Mouse (Mus musculus): ENCODE results near the gene Asb18.

Gene Asb18

DNA sequence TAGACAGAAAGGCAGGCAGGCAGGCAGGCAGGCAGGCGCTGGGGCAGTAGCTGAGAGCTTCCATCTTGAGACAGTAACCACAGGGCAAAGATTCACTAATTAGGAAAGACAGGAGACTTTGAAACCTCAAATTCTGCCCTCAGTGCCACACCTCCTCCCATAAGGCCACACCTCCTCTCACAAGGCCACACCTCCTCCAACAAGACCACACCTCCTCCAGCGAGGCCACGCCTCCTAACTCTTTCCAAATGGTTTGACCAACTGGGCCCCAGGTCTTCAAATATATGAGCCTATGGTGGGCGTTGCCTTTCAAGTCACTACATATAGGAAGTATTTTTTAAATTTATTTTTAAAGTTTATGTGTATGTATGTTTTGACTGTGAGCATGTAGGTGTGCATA is 113.1 kb downstream of the Asb18 start:
- no peak for DNase-seq (ENCODE audit: low read depth, low spot score)
